Mouse (Mus musculus): ENCODE data around the gene Grm7. TPM values are rescaled to one million over a fixed set of nuclear protein-coding genes. Genes with fewer than 3 reads are reported as not detected.

Grm7 gene
- total RNA-seq, 2 experiments from 2014 or later, result 88.0 to 91.4 TPM

- intact Hi-C loops (cut with DNase I), result no loop called here
- DNase-seq (ENCODE audit: extremely low spot score in 1 of 2, low spot score in 2 of 2), result no peak
These were observed 615.8 kb downstream of the Grm7 start for GRCm38 (mm10) chr6:111261181-111261580.

GRCm38 (mm10) chr6:111276657-111277056 is 631.3 kb downstream of the Grm7 start:
- intact Hi-C loops (cut with DNase I), result no loop called here
- no peak for DNase-seq (ENCODE audit: extremely low spot score in 1 of 2, low spot score in 2 of 2)

GRCm38 (mm10) chr6:111278516-111278915 is 633.1 kb downstream of the Grm7 start:
- DNase-seq (ENCODE audit: extremely low spot score in 1 of 2, low spot score in 2 of 2), result no peak
- intact Hi-C loops (cut with DNase I), result no loop called here

- intact Hi-C loops (cut with DNase I), result no loop called here
- DNase-seq (ENCODE audit: extremely low spot score in 1 of 2, low spot score in 2 of 2), result no peak
These were observed 648.2 kb downstream of the Grm7 start for GRCm38 (mm10) chr6:111293505-111294001.

- no peak for DNase-seq (ENCODE audit: extremely low spot score in 1 of 2, low spot score in 2 of 2)
- intact Hi-C loops (cut with DNase I), result no loop called here
These were observed 658.7 kb downstream of the Grm7 start for GRCm38 (mm10) chr6:111303912-111304555.

GRCm38 (mm10) chr6:111361681-111362080 is 716.3 kb downstream of the Grm7 start:
- intact Hi-C loops (cut with DNase I), result no loop called here
- DNase-seq (ENCODE audit: extremely low spot score in 1 of 2, low spot score in 2 of 2), result no peak

- intact Hi-C loops (cut with DNase I), result no loop called here
- DNase-seq (ENCODE audit: extremely low spot score in 1 of 2, low spot score in 2 of 2), result no peak
These were observed 722.7 kb downstream of the Grm7 start for GRCm38 (mm10) chr6:111368111-111368510.

- intact Hi-C loops (cut with DNase I), result no loop called here
- DNase-seq (ENCODE audit: extremely low spot score in 1 of 2, low spot score in 2 of 2), result no peak
These were observed 723.2 kb downstream of the Grm7 start for GRCm38 (mm10) chr6:111368551-111368950.

- DNase-seq (ENCODE audit: extremely low spot score in 1 of 2, low spot score in 2 of 2), result no peak
- intact Hi-C loops (cut with DNase I), result no loop called here
These were observed 723.6 kb downstream of the Grm7 start for GRCm38 (mm10) chr6:111369013-111369412.

GRCm38 (mm10) chr6:111371581-111372349 is 726.4 kb downstream of the Grm7 start:
- peak in 1 of 2 experiments; percentile 24 for DNase-seq (ENCODE audit: extremely low spot score in 1 of 2, low spot score in 2 of 2)
- intact Hi-C loops (cut with DNase I), result no loop called here

GRCm38 (mm10) chr6:111372626-111373380 is 727.4 kb downstream of the Grm7 start:
- intact Hi-C loops (cut with DNase I), result no loop called here
- peak; percentile 23 to 57 for DNase-seq (ENCODE audit: extremely low spot score in 1 of 2, low spot score in 2 of 2)

GRCm38 (mm10) chr6:111380710-111381109 is 735.3 kb downstream of the Grm7 start:
- intact Hi-C loops (cut with DNase I), result no loop called here
- no peak for DNase-seq (ENCODE audit: extremely low spot score in 1 of 2, low spot score in 2 of 2)

- intact Hi-C loops (cut with DNase I), result no loop called here
- DNase-seq (ENCODE audit: extremely low spot score in 1 of 2, low spot score in 2 of 2), result peak in 1 of 2 experiments; percentile 15
These were observed 763.4 kb downstream of the Grm7 start for GRCm38 (mm10) chr6:111408750-111409149.

GRCm38 (mm10) chr6:111424737-111425136 is 779.4 kb downstream of the Grm7 start:
- intact Hi-C loops (cut with DNase I), result no loop called here
- DNase-seq (ENCODE audit: extremely low spot score in 1 of 2, low spot score in 2 of 2), result no peak

GRCm38 (mm10) chr6:111446228-111446627 is 800.8 kb downstream of the Grm7 start:
- intact Hi-C loops (cut with DNase I), result no loop called here
- no peak for DNase-seq (ENCODE audit: extremely low spot score in 1 of 2, low spot score in 2 of 2)

- intact Hi-C loops (cut with DNase I), result no loop called here
- DNase-seq (ENCODE audit: extremely low spot score in 1 of 2, low spot score in 2 of 2), result no peak
These were observed 802.5 kb downstream of the Grm7 start for GRCm38 (mm10) chr6:111447851-111448250.

GRCm38 (mm10) chr6:111449054-111449783 is 803.8 kb downstream of the Grm7 start:
- intact Hi-C loops (cut with DNase I), result no loop called here
- DNase-seq (ENCODE audit: extremely low spot score in 1 of 2, low spot score in 2 of 2), result no peak

- intact Hi-C loops (cut with DNase I), result no loop called here
- DNase-seq (ENCODE audit: extremely low spot score in 1 of 2, low spot score in 2 of 2), result no peak
These were observed 836.5 kb downstream of the Grm7 start for GRCm38 (mm10) chr6:111481866-111482265.

- DNase-seq (ENCODE audit: extremely low spot score in 1 of 2, low spot score in 2 of 2), result no peak
- intact Hi-C loops (cut with DNase I), result no loop called here
These were observed 840.7 kb downstream of the Grm7 start for GRCm38 (mm10) chr6:111486081-111486480.
